Mouse (Mus musculus) Patski (cell line): Measurements from ENCODE around the gene Cfap97d2. TPM values are rescaled to one million over a fixed set of nuclear protein-coding genes. Genes with fewer than 3 reads are reported as not detected.

Experiments
- ATAC-seq: fragments of 100-300 bp; one replicate; pipeline ENCODE4 v1.8.0; 2021
- CTCF ChIA-PET: fragments of 350-600 bp; sonication (Branson Sonifier 250); formaldehyde crosslinking; loops from one replicate; lab custom pipeline; 2022; ENCODE audit warnings: inconsistent platforms; lab: Charles Lee
- POLR2A ChIA-PET: fragments of 350-600 bp; sonication (Branson Sonifier 250); formaldehyde crosslinking; loops from one replicate; lab custom pipeline; 2022; ENCODE audit warnings: antibody characterized with exemption, inconsistent platforms; lab: Charles Lee
- DNase-seq: peaks from one replicate; pipeline ENCODE4 v3.0.0-alpha.2; 2011; ENCODE audit warnings: low read depth, low spot score
- H3K27me3 ChIP-seq: fragments of 371-371 bp; one replicate; pipeline ENCODE4 v1.5.1; 2021
- CTCF ChIP-seq: fragments of 100-300 bp; IDR thresholded peaks from one replicate; pipeline ENCODE4 v1.5.1; 2021
- in situ Hi-C: fragments of 300-500 bp; cut with MboI; formaldehyde crosslinking; loops from 3 replicates; pipeline ENCODE4 v1.11.1; 2018; ENCODE audit warnings: low pct_unique_long_range_greater_than_20kb, mixed read lengths
- polyA plus RNA-seq: library from polyadenylated mRNA; unstranded; gene quantifications from one replicate; pipeline ENCODE4 v1.2.3, GENCODE M21; 2021

The Cfap97d2 gene
- not detected for polyA plus RNA-seq

DNA sequence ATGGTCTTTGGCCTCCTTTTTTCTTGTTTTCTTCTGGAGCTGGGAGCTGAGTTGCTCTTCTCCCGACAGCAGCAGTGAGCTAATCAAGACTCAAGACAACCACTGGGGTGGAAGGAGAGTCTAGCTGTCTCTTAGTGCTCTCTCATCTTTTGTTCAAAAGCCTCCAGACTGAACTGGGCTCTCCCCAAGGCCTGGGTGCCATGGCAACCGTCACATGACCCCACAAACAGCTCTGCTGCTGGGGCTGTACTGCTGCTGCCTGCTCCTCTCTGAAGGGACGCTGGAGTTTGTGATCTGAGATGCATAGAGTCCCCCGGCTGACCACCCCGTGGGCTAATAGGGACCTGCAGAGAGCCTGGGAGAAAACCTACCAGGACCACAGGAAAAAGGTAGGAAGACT, at the start of gene Cfap97d2:
Cfap97d2 (plus strand) TSS at position 222 of the 400 bp plus-strand sequence.
- ATAC-seq (no peak), DNase-seq (no peak)
- TF ChIP-seq CTCF: no peak
- in situ Hi-C loops: no loop called here
- ChIA-PET POLR2A (no interaction called here), CTCF (no interaction called here)
- H3K27me3 ChIP-seq: no peaks in the 10 kb centered on the region

- TF ChIP-seq CTCF: no peak
- no peak for DNase-seq
- POLR2A ChIA-PET: no interaction called here
- in situ Hi-C loops: no loop called here
- no peak for ATAC-seq
- no peaks in the 10 kb centered on the region for H3K27me3 ChIP-seq
- CTCF ChIA-PET: no interaction called here
Observed at GRCm38 (mm10) chr8:13657479-13657878, 48.2 kb upstream of the Cfap97d2 start.

DNA sequence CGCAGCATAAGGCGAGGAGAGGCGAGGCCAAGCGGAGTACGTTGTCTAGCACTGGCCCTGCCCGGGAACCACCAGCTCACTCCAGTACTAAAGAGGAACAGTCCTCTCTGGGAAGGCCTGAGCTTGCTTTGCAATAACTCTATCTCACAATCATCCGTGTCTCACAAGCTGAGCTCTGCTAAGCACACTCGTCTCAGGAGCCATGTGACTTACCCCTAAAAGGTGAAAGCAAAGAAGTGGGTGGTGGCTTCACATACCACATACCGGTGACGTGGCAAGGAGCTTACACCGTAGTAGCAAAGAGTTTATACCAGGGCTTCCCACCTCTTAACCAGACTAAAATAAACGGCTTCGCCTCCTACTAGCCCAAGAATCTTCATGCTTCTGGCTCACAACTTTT, 45.4 kb upstream of the Cfap97d2 start:
- ATAC-seq: no peak
- H3K27me3 ChIP-seq: no peaks in the 10 kb centered on the region
- TF ChIP-seq CTCF: no peak
- in situ Hi-C loops: no loop called here
- DNase-seq: no peak
- ChIA-PET CTCF (interaction anchor here (0.9 to 2.0 kb wide), 2 partner anchors 10 to 14 kb away, joined by 3 to 5 read pairs; no protein-coding TSS in a partner anchor), POLR2A (no interaction called here)

DNA sequence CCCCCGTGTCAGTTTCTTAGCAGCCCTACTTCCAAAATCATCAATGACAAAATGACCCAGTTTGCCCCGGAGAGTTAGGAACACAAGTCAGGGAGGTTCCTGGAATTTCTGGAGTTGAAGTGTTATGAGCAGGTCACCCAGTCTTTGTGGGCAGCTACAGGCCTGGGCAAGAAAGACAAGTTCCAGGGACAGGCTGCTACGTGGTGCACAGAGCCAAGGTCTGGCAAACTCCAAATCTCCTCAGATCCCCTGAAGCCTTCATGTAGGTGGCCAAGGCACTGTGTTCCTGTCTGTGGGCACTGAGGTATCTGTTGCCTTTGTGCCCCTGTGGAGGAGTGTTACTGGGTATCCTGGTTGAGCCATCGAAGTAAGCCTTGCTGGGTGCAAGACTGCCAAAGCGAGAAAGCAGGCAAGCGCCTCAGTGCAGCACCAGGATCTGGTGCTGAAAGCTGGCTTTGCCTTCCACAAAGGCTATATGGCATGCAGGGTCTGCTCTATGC, 40.9 kb upstream of the Cfap97d2 start:
- ChIA-PET POLR2A (interaction anchor here (0.6 kb wide), 1 partner anchor 709 kb away, joined by 6 read pairs; no protein-coding TSS in a partner anchor), CTCF (interaction anchor here (1.1 kb wide), 1 partner anchor 24 kb away, joined by 3 read pairs; no protein-coding TSS in a partner anchor)
- in situ Hi-C loops: no loop called here
- H3K27me3 ChIP-seq: no peaks in the 10 kb centered on the region
- no peak for ATAC-seq
- no peak for TF ChIP-seq CTCF
- DNase-seq: no peak

DNA sequence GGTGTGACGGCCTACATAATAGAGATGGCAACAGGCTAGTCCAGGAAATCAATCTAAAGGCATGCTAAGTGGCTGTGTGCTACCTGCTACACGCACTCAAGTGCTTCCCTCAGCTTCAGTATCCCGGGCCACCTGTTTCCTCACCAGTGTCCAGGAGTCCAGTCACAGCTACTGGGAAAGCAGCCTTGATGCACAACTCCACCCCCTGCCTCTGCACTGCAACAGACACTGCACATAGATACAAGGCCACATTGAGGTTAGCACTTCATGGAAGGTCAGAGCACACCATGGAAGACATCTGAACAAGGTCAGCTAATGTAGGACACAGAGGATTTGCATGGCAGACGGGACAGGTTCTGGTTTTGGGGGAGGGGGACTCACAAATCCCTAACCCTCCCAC, 40.2 kb upstream of the Cfap97d2 start:
- POLR2A ChIA-PET: no interaction called here
- no peak for TF ChIP-seq CTCF

DNA sequence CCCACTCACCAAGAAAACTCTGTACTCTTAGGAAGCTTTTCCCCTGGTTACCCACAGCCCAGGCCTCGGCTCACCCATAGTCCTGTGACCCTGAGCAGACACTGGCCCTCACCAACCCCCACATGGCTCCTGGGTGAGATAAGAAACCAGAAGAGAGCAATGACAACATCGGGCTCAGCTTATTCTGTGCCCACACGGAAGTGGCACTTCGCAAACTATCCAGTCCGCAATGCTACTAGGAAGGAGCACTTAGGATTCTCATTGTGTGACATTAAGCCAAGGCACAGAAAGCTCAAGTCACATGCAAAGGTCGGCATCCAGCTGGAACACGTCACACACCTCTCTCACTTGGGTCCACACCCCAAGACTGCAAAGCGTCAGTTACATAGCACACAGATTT, 39.7 kb upstream of the Cfap97d2 start:
- in situ Hi-C loops: no loop called here
- H3K27me3 ChIP-seq: no peaks in the 10 kb centered on the region
- CTCF ChIA-PET: interaction anchor here (1.1 kb wide), 1 partner anchor 25 kb away, joined by 3 read pairs; no protein-coding TSS in a partner anchor
- ATAC-seq (no peak), DNase-seq (no peak)
- POLR2A ChIA-PET: no interaction called here
- TF ChIP-seq CTCF: no peak

More for the DNA sequence above, 40.2 kb upstream of the Cfap97d2 start:
- ATAC-seq (no peak), DNase-seq (no peak)
- in situ Hi-C loops: no loop called here
- no peaks in the 10 kb centered on the region for H3K27me3 ChIP-seq
- CTCF ChIA-PET: interaction anchor here (1.1 kb wide), 1 partner anchor 25 kb away, joined by 3 read pairs; no protein-coding TSS in a partner anchor

- ChIA-PET CTCF (interaction anchor here (1.2 to 2.1 kb wide), 3 partner anchors 53 to 103 kb away, joined by 3 to 5 read pairs (median 3); no protein-coding TSS in a partner anchor), POLR2A (no interaction called here)
- DNase-seq (no peak), ATAC-seq (peak; percentile 28)
- in situ Hi-C loops: no loop called here
- TF ChIP-seq CTCF: no peak
- no peaks in the 10 kb centered on the region for H3K27me3 ChIP-seq
Observed at GRCm38 (mm10) chr8:13667917-13668316, 37.8 kb upstream of the Cfap97d2 start.

- peak; percentile 91 for ATAC-seq
- ChIA-PET POLR2A (no interaction called here), CTCF (interaction anchor here (1.2 to 2.1 kb wide), 2 partner anchors 53 to 86 kb away, joined by 3 to 5 read pairs; no protein-coding TSS in a partner anchor)
Observed at GRCm38 (mm10) chr8:13668367-13668766, 37.3 kb upstream of the Cfap97d2 start.

GRCm38 (mm10) chr8:13670011-13670471, 35.6 kb upstream of the Cfap97d2 start:
- TF ChIP-seq CTCF: no peak
- no peaks in the 10 kb centered on the region for H3K27me3 ChIP-seq
- ATAC-seq (no peak), DNase-seq (no peak)
- in situ Hi-C loops: no loop called here
- CTCF ChIA-PET: interaction anchor here (2.1 kb wide), 1 partner anchor 55 kb away, joined by 5 read pairs; no protein-coding TSS in a partner anchor
- POLR2A ChIA-PET: no interaction called here

More at GRCm38 (mm10) chr8:13668367-13668766, 37.3 kb upstream of the Cfap97d2 start:
- in situ Hi-C loops: no loop called here
- no peaks in the 10 kb centered on the region for H3K27me3 ChIP-seq
- TF ChIP-seq CTCF: no peak
- no peak for DNase-seq

DNA sequence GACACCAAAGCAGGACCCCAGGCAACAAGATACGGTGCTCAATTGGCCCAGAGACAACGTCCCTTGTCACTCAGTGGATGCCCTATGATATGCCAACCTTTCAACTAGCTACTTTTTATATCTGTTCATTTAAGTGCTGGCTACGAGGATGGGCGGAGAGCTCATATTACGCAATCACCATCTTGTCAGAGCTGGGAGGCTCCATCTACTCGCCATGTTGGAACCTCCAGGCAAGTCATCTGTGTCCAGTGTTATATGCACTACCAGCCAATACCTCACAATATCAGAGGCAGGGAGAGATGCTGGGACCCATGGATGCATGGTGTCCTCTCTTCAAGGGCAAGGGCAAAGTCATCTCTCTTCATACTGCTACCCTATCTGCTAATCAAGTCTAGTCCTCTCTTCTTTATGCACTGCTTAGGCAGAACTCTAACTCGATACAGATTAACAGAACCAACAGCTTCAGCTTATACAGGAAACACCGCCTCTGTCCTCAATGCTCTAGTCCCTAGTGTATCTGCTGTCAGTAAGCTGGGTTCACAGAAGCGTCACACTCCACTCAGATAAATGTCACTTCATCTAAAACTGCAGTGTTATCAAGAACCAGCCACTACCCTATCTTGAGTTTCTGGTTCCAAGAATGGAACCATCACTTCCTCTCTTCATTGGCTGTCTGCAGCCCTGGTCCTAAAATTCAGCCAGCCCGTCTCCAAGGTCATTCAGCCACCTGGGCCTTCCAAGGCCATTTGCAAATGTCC, 34.3 kb upstream of the Cfap97d2 start:
- no peaks in the 10 kb centered on the region for H3K27me3 ChIP-seq
- in situ Hi-C loops: no loop called here
- CTCF ChIA-PET: interaction anchor here (1.6 kb wide), 1 partner anchor 120 kb away, joined by 3 read pairs; no protein-coding TSS in a partner anchor
- POLR2A ChIA-PET: interaction anchor here (0.7 kb wide), 1 partner anchor 78 kb away, joined by 3 read pairs; no protein-coding TSS in a partner anchor
- no peak for DNase-seq
- ATAC-seq: no peak
- TF ChIP-seq CTCF: no peak
